Mouse (Mus musculus) Patski (cell line): ENCODE results near the gene Slc6a11. TPM values are rescaled to one million over a fixed set of nuclear protein-coding genes. Genes with fewer than 3 reads are reported as not detected.

Source experiments
- ATAC-seq: fragments of 100-300 bp; one replicate; pipeline ENCODE4 v1.8.0; 2021
- CTCF ChIA-PET: fragments of 350-600 bp; sonication (Branson Sonifier 250); formaldehyde crosslinking; loops from one replicate; lab custom pipeline; 2022; ENCODE audit warnings: inconsistent platforms; lab: Charles Lee
- POLR2A ChIA-PET: fragments of 350-600 bp; sonication (Branson Sonifier 250); formaldehyde crosslinking; loops from one replicate; lab custom pipeline; 2022; ENCODE audit warnings: antibody characterized with exemption, inconsistent platforms; lab: Charles Lee
- DNase-seq: peaks from one replicate; pipeline ENCODE4 v3.0.0-alpha.2; 2011; ENCODE audit warnings: low read depth, low spot score
- H3K27me3 ChIP-seq: fragments of 371-371 bp; one replicate; pipeline ENCODE4 v1.5.1; 2021
- CTCF ChIP-seq: fragments of 100-300 bp; IDR thresholded peaks from one replicate; pipeline ENCODE4 v1.5.1; 2021
- in situ Hi-C: fragments of 300-500 bp; cut with MboI; formaldehyde crosslinking; loops from 3 replicates; pipeline ENCODE4 v1.11.1; 2018; ENCODE audit warnings: low pct_unique_long_range_greater_than_20kb, mixed read lengths
- polyA plus RNA-seq: library from polyadenylated mRNA; unstranded; gene quantifications from one replicate; pipeline ENCODE4 v1.2.3, GENCODE M21; 2021

Slc6a11 gene
- polyA plus RNA-seq, 1 experiment from 2014 or later, result not detected

GRCm38 (mm10) chr6:114267979-114268378 lies 136.9 kb downstream of the Slc6a11 start:
- ChIA-PET POLR2A (no interaction called here), CTCF (no interaction called here)
- no peak for ATAC-seq
- in situ Hi-C loops, result no loop called here
- H3K27me3 ChIP-seq, result peaks cover 16% of the 10 kb centered on the region
- no peak for TF ChIP-seq CTCF
- DNase-seq, result no peak

GRCm38 (mm10) chr6:114269589-114269988 lies 138.5 kb downstream of the Slc6a11 start:
- H3K27me3 ChIP-seq, result peaks cover 19% of the 10 kb centered on the region
- ChIA-PET POLR2A (no interaction called here), CTCF (no interaction called here)
- no peak for ATAC-seq
- no peak for TF ChIP-seq CTCF
- in situ Hi-C loops, result no loop called here
- DNase-seq, result no peak

- peaks cover 19% of the 10 kb centered on the region for H3K27me3 ChIP-seq
- ATAC-seq (no peak), DNase-seq (no peak)
- CTCF ChIA-PET, result interaction anchor here (1.3 kb wide), 1 partner anchor 18 kb away, joined by 3 read pairs; no protein-coding TSS in a partner anchor
- in situ Hi-C loops, result no loop called here
- no peak for TF ChIP-seq CTCF
- POLR2A ChIA-PET, result no interaction called here
These were observed 139.8 kb downstream of the Slc6a11 start for GRCm38 (mm10) chr6:114270799-114271198.

- DNase-seq, result no peak
- TF ChIP-seq CTCF, result no peak
- in situ Hi-C loops, result no loop called here
- ChIA-PET POLR2A (no interaction called here), CTCF (no interaction called here)
- ATAC-seq, result no peak
- peaks cover 24% of the 10 kb centered on the region for H3K27me3 ChIP-seq
These were observed 141.2 kb downstream of the Slc6a11 start for GRCm38 (mm10) chr6:114272279-114272678.

- no peak for TF ChIP-seq CTCF
- ChIA-PET CTCF (interaction anchor here (1.9 kb wide), 1 partner anchor 24 kb away, joined by 4 read pairs; no protein-coding TSS in a partner anchor), POLR2A (no interaction called here)
- ATAC-seq (no peak), DNase-seq (no peak)
- peaks cover 24% of the 10 kb centered on the region for H3K27me3 ChIP-seq
- in situ Hi-C loops, result no loop called here
These were observed 143.1 kb downstream of the Slc6a11 start for GRCm38 (mm10) chr6:114273997-114274728.

- in situ Hi-C loops, result no loop called here
- peaks cover 26% of the 10 kb centered on the region for H3K27me3 ChIP-seq
- ATAC-seq (no peak), DNase-seq (no peak)
- POLR2A ChIA-PET, result no interaction called here
- TF ChIP-seq CTCF, result no peak
- CTCF ChIA-PET, result no interaction called here
These were observed 144.8 kb downstream of the Slc6a11 start for GRCm38 (mm10) chr6:114275800-114276199.

GRCm38 (mm10) chr6:114282469-114283277 lies 151.6 kb downstream of the Slc6a11 start, which contains the start of gene Slc6a1:
Gene Slc6a1 (plus strand): TSS chr6:114282635.
- no peak for TF ChIP-seq CTCF
- POLR2A ChIA-PET, result no interaction called here
- peaks cover 19% of the 10 kb centered on the region for H3K27me3 ChIP-seq
- in situ Hi-C loops, result no loop called here
- ATAC-seq, result no peak
- DNase-seq, result no peak
- CTCF ChIA-PET, result no interaction called here

- CTCF ChIA-PET, result no interaction called here
- peaks cover 19% of the 10 kb centered on the region for H3K27me3 ChIP-seq
- no peak for ATAC-seq
These were observed 152.3 kb downstream of the Slc6a11 start for GRCm38 (mm10) chr6:114283278-114283770.

GRCm38 (mm10) chr6:114283927-114284703 lies 153.1 kb downstream of the Slc6a11 start:
- ChIA-PET POLR2A (no interaction called here), CTCF (no interaction called here)
- TF ChIP-seq CTCF, result no peak
- ATAC-seq (no peak), DNase-seq (no peak)
- in situ Hi-C loops, result no loop called here
- H3K27me3 ChIP-seq, result peaks cover 23% of the 10 kb centered on the region

More at GRCm38 (mm10) chr6:114283278-114283770, 152.3 kb downstream of the Slc6a11 start:
- in situ Hi-C loops, result no loop called here
- TF ChIP-seq CTCF, result no peak
- no peak for DNase-seq
- POLR2A ChIA-PET, result no interaction called here

GRCm38 (mm10) chr6:114285424-114285823 lies 154.4 kb downstream of the Slc6a11 start:
- in situ Hi-C loops, result no loop called here
- ATAC-seq (no peak), DNase-seq (no peak)
- ChIA-PET POLR2A (no interaction called here), CTCF (no interaction called here)
- peaks cover 25% of the 10 kb centered on the region for H3K27me3 ChIP-seq
- TF ChIP-seq CTCF, result no peak
